Mouse (Mus musculus): ENCODE results near the gene Vmn1r177.
"Not testable (repeated sequence)": the region's sequence is repeated elsewhere in the genome, so short reads cannot be mapped to it uniquely, and the experiment has no call there.

The Vmn1r177 gene

DNA sequence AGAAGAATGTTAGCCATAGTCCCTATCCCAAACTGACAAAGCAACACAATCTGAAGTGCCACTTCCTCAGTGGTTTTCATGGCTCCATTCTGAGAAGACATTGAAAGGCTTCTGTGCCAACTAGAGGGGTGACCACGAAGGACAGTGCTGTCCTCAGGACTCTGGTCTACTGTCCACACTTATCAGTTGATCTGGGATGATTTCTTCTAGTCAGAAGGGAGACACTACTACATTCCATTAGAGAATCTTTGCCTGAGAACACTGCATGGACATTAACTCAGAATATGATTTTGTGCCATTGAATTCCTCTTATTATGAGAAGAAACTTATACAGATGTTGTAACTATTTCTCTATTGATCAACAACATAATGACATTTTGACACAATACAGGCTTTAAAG is at the start of gene Vmn1r177:
Gene Vmn1r177 (minus strand): TSS at position 101 of the 400 bp plus-strand sequence.
- not testable (repeated sequence) for DNase-seq

GRCm38 (mm10) chr7:23891709-23892108 is 25.5 kb upstream of the Vmn1r177 start, which contains the start of gene Vmn1r178:
Vmn1r178 (plus strand) TSS chr7:23892009.
- DNase-seq: no peak

- not testable (repeated sequence) for DNase-seq
Observed at GRCm38 (mm10) chr7:23876918-23877317, 10.7 kb upstream of the Vmn1r177 start.

- DNase-seq: not testable (repeated sequence)
Observed at GRCm38 (mm10) chr7:23837272-23837671, 29.0 kb downstream of the Vmn1r177 start, which contains the start of gene Vmn1r176. Vmn1r176 (minus strand) TSS chr7:23837372.

Data from thymus, postnatal 4 days (tissue).